Mouse (Mus musculus): ENCODE results near the gene Yars.

The Yars gene

DNA sequence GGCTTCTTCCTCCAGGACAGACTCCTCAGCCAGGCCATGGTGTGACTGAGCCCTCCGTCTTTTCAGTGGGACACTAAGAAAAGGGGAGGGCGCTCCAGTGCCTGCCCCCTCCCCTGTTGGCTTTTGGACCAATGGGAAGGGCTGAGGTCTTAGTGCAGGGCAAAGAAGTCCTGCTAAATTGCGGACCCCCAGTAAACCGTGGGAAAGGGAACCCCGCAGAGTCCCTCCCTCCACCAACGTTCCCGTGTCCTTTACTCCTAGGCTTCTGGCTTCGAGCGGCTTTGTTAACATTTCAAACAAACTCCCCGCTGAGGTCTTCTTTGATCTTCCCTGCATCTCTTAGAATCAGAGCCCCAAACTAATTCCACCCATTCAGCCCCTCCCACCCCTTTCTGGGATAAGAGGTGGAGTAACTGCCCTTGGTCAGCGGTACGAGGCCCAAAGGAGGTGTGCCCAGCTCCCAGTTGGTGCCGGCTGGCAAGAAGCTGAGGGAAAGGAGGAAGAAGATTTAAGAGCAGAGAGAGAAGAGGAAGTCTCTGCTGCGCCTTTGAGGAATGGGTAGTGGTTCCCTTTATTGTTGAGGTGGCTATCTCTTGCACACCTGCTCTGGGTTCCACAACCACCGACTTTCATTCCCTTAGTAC lies 62.0 kb downstream of the Yars start:
- no peak for DNase-seq (ENCODE audit: low spot score)

DNA sequence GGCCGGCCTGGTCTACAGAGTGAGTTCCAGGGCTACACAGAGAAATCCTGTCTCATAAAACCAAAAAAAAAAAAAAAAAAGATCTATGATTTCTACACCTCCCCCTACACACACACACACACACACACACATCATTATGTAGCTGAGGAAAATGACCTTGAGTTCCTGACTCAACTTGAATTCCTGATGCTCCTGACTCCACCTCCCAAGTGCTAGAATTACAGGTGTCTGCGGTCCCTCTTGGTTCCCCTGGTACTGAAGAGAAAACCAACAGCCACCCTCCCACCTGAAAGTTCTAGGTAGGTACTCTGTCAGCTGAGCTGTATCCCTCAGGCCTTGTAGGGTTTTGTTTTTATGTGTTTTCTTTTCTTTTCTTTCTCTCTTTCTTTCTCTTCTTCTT lies 62.9 kb downstream of the Yars start:
- DNase-seq (ENCODE audit: low spot score): no peak

DNA sequence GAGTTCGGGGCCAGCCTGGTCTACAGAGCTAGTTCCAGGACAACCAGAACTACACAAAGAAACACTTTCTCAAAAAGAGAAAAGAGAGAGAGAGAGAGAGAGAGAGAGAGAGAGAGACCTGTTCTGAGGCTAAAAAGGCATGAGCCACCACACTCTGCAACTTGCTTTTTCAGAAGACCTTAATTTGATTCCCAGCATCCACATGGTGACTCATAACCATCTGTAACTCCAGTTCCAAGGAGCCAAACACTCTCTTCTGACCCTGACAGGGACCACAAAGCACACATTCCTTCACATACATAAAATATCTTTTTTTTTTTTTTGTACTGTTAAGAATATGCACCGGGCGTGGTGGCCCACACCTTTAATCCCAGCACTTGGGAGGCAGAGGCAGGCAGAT lies 65.0 kb downstream of the Yars start:
- no peak for DNase-seq (ENCODE audit: low spot score)

DNA sequence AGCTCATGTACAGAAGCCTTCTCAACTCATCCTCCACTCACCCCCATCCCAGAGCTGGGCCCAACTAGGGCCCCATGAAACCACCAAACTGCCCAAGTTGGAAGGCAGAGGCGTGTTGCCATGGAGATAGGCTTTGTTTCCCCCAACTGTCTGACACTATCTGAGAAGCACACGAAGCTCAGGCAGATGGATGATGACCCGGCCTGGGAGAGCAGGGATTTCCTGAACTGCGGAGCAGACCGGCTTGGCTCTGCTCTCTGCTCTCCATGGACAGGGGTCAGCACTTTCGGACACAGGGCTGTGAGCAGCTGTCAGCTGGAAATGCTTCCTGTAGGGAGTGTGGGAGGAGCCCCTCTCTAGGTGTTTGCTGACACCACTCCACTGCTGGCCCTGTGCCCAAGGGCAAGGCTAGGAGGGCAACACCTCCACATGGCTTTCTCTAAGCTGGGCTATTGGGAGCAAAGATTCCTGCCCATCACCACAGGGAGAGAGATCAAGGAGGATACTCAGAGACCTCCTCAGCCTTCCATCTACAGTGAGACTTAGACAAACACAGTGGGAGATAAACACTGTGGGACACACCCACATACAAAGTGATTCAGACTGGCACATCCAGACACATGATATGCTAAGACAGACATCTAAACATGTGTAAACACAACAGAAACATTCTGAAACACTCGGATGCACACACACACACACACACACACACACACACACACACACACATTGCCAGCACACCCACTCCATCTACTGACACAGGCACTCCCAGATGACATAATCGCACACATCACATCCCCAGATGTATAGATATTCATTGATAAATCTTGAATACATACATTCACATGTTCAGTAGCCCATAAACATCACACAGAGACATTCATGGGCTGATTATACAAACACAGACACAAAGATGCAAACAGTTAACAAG lies 67.2 kb downstream of the Yars start:
- peak; percentile 76 for DNase-seq (ENCODE audit: low spot score)

DNA sequence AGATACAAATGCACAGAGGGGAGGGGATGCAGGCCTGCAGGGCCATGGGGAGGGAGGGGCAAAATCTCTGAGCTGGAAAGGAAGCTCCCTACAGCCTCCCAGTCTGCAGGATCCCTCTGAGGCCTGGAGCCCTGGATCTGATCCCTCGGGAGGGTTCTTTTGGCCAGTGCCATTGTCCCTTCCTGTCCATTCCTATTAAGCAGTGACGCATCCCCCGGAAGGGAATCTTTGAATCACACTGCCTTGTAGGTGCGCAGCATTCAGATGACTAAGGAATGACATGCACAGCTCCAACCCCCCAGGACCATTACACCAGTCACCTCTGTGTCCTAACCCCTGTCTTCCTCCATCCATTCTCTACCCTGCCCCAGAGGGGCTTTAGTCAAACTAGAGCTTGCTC lies 69.5 kb downstream of the Yars start:
- DNase-seq (ENCODE audit: low spot score): no peak

DNA sequence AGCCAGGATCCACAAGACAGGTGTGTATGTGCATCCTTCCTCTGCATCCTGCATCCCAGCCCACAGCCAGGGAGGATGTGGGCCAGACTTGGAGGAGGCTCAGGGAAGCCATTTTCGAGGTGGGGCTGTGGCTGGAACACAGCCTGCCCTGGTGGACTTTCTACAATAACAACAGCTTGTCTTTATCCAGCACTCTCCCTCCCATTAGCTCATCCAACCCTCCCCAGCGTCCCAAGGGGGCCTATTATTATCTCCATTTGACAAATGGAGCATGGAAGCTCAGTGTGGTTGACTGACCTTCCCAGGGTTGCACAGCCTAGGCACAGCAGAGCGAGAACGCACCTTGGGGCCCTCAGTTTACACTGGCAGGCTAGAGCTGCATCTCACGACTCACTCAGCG lies 71.1 kb downstream of the Yars start:
- no peak for DNase-seq (ENCODE audit: low spot score)

DNA sequence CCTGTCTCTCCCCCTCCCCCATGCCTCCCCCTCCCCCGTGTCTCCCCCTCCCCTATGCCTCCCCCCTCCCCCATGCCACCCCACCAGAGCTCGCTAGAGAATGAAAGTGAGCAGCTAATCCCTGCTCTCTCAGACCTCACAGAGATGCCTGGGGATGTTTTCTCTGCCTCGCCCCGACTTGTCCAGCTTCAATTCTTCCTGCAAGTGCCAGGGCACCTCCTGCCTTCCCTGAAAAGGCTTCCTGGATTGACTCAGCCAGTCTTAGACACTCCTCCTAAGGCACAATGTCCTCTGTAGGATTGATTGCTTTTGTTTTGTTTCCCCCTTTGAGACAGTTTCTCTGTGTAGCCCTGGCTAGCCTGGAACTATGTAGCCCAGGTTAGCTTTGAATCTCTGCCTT lies 71.6 kb downstream of the Yars start, which contains the start of gene C77080:
Gene C77080, minus strand, starts transcription at position 209 of the 400 bp plus-strand sequence.
- no peak for DNase-seq (ENCODE audit: low spot score)

DNA sequence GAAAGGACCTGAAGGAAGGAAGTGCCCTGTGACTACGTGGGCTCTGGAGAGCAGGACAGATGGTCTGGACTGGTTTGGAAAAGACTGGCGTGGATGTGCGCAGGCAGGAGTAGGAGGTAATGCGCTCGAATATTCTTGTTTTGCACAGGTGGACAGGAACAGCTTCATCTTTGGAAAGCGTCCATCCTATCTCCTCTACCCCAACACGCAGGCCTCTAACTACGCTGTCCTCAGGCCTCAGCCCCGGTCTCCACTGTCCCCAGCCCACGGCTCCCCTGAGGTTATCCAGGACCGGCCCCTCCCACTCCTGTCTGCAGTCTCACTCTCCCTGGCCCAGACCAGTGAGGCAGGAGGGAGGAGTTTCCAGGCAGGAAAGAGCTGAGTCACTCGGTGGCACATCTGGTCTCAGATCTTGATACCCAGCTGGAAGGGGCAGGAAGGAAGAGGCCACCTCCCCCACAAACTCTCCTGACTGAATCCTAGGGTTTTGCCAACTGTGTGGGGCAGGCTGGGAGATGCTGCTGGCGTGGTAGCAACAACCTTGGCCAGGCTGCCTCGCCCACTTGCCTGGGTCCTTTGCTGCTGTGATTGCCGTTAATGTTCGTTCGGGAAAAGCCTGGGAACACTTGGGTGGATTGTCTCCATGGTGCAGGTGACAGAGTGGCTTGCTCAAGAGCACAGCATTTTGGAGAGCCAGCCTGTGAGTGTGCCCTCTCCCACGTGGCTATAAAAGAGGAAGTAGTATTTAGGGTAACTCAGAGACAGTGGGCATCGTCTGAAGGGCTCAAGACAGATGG lies 73.9 kb downstream of the Yars start:
- peak; percentile 81 for DNase-seq (ENCODE audit: low spot score)

DNA sequence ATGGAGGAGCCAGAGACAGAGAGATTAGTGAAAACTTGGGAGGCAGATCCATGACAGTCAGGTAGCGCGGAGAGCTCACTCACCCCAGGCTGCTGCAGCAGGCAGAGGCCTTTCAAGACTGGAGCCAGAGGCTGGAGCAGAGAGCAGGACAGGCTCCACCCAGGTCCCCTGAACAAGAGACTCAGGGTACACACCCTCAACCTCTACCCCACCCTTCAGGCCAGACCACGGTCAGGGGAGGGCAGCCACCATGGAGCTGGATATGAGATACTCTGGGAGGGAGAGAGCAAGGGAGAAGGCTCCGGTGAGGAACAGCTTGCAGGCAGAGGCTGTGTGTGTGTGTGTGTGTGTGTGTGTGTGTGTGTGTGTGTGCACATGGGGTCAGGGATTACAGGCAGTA lies 76.6 kb downstream of the Yars start:
- no peak for DNase-seq (ENCODE audit: low spot score)

DNA sequence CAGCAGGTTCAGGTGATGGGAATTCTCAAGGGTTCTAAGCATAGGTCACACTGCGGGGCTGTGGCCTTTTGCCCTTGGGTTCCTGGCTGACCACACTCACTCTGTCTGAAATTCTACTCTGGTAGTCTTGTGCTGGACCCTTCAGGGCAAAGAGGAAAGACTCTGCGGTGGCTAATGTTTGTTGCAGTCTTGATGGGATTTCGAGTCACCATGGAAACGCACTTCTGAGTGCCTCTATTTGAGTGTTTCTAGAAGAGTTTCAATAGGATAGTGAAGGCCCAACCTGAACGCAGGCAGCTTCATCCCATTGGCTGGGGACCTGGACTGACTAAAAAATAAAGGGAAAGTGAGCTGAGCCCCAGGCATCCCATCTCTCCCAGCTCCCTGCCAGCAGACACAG lies 77.3 kb downstream of the Yars start:
- no peak for DNase-seq (ENCODE audit: low spot score)

DNA sequence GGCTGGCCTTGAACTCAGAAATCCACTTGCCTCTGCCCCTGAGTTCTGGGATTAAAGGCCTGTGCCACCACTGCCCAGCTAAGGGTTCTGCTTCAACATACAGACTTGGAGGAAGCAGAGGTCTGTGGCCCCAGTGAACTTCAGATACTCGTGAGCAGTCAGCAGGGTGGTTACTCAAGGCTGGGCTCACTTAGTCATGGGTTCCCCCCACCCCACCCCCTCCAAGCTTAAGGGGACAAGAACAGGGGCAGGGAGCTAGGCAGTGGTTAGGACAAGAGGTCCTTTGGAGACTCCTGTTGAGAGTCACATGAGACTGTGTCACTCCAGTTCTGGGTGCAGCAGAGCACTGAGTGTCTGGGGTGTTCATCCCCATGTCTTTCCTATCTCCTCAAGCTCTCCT lies 79.1 kb downstream of the Yars start:
- no peak for DNase-seq (ENCODE audit: low spot score)
